Mouse (Mus musculus) cerebellum, adult 2 months (tissue): ENCODE data around the gene Capn1.

ENCODE experiments used
- CTCF ChIP-seq: fragments of 200-500 bp; IDR thresholded peaks from 2 replicates; pipeline ENCODE4 v1.5.1; 2011; ENCODE audit warnings: low read depth, mild to moderate bottlenecking, control low read depth, low read length, moderate library complexity, borderline replicate concordance; ENCODE audit not compliant: insufficient read depth
- POLR2A ChIP-seq: fragments of 200-500 bp; IDR thresholded peaks from 2 replicates; pipeline ENCODE4 v1.6.1; 2011; ENCODE audit warnings: low read length, control low read depth, borderline replicate concordance; ENCODE audit not compliant: insufficient read depth

DNA sequence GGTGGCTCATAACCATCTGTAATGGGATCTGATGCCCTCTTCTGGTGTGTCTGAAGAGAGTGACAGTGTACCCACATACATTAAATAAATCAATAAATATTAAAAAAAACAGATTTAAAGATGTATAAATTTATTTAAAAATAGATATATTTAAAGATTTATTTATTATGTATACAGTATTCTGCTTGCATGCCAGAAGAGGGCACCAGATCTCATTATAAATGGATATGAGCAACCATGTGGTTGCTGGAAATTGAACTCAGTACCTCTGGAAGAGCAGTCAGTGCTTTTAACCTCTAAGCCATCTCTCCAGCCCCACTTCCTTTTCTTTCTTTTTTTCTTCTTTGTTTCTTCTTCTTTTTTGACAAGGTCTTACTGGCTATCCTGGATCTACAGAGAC lies 24.3 kb upstream of the Capn1 start:
- TF ChIP-seq CTCF = no peak
- no peak for TF ChIP-seq POLR2A
